Mouse (Mus musculus) frontal cortex, adult (tissue): ENCODE measurements around the gene Dus4l.

Experiments
- ATAC-seq: cut with Nextera tagmentation; 2 replicates; pipeline ENCODE4 v1.9.2; 2017; ENCODE audit warnings: mild to moderate bottlenecking, moderate library complexity, mixed read lengths; ENCODE audit not compliant: low TSS enrichment

Gene Dus4l

GRCm38 (mm10) chr12:31592011-31592410 lies 62.6 kb downstream of the Dus4l start:
- no peak for ATAC-seq
